Mouse (Mus musculus) heart, embryonic 13.5 days (tissue): ENCODE measurements around the gene Masp1. TPM values are rescaled to one million over a fixed set of nuclear protein-coding genes. Genes with fewer than 3 reads are reported as not detected.

Experiments
- ATAC-seq: fragments of 200-750 bp; cut with Nextera tagmentation; 2 replicates; pipeline ENCODE4 v1.8.0; 2017; ENCODE audit warnings: moderate TSS enrichment; ENCODE audit not compliant: insufficient number of reproducible peaks, low FRiP score, low TSS enrichment; ENCODE audit errors: extremely low read depth
- H3K27ac ChIP-seq: fragments of 300-500 bp; sonication (generic); replicated peaks from 2 replicates; pipeline ENCODE4 v1.5.1; 2015; ENCODE audit warnings: moderate library complexity, mild to moderate bottlenecking, inconsistent platforms
- H3K27me3 ChIP-seq: fragments of 300-500 bp; sonication (generic); replicated peaks from 2 replicates; pipeline ENCODE4 v1.6.1; 2015; ENCODE audit warnings: mild to moderate bottlenecking, inconsistent platforms
- H3K36me3 ChIP-seq: fragments of 300-500 bp; sonication (generic); 2 replicates; pipeline ENCODE4 v1.6.1; 2015; ENCODE audit warnings: mild to moderate bottlenecking, inconsistent platforms
- H3K4me1 ChIP-seq: fragments of 300-500 bp; sonication (generic); 2 replicates; pipeline ENCODE4 v1.6.1; 2015; ENCODE audit warnings: inconsistent platforms
- H3K4me2 ChIP-seq: fragments of 300-500 bp; sonication (generic); 2 replicates; pipeline ENCODE4 v1.6.1; 2015; ENCODE audit warnings: inconsistent platforms, mild to moderate bottlenecking, moderate library complexity
- H3K4me3 ChIP-seq: fragments of 300-500 bp; sonication (generic); 2 replicates; pipeline ENCODE4 v1.5.1; 2015; ENCODE audit warnings: moderate library complexity, mild to moderate bottlenecking, inconsistent platforms
- H3K9ac ChIP-seq: fragments of 300-500 bp; sonication (generic); 2 replicates; pipeline ENCODE4 v1.6.1; 2015; ENCODE audit warnings: inconsistent platforms, mild to moderate bottlenecking, moderate library complexity
- H3K9me3 ChIP-seq: fragments of 300-500 bp; sonication (generic); 2 replicates; pipeline ENCODE4 v1.6.1; 2016; ENCODE audit warnings: inconsistent platforms
- WGBS: fragments of 180-500 bp; shearing (Covaris S2); methylation state at CpG from one replicate; pipeline ENCODE4 v1.1.7; 2015; ENCODE audit warnings: mixed read lengths; 5-methylcytosine and 5-hydroxymethylcytosine counted together
- polyA plus RNA-seq: library from polyadenylated mRNA; unstranded; fragments of >200 nt; fragmentation: Nextera tagmentation; extraction: Ambion mirVana; gene quantifications from 2 replicates; pipeline ENCODE4 v1.2.1, GENCODE M21; 2015

The Masp1 gene
- polyA plus RNA-seq, 1 experiment from 2014 or later, result 10.4 TPM

- H3K4me2 ChIP-seq, result no peak overlapping the region
- no peaks in the 10 kb centered on the region for H3K27me3 ChIP-seq
- H3K4me1 ChIP-seq, result no peaks in the 10 kb centered on the region
- H3K36me3 ChIP-seq, result no peaks in the 10 kb centered on the region
- ATAC-seq, result no peak
- H3K4me3 ChIP-seq, result no peak overlapping the region
- no peak overlapping the region for H3K9ac ChIP-seq
- no peaks in the 10 kb centered on the region for H3K9me3 ChIP-seq
- H3K27ac ChIP-seq, result no peak overlapping the region
- 45% methylated on average over 5 of the region's 5 CpGs for WGBS
These were observed 96.8 kb downstream of the Masp1 start for GRCm38 (mm10) chr16:23423825-23424224.

GRCm38 (mm10) chr16:23419565-23420085 lies 101.0 kb downstream of the Masp1 start:
- no peak overlapping the region for H3K9ac ChIP-seq
- no peak overlapping the region for H3K27ac ChIP-seq
- peaks cover 13% of the 10 kb centered on the region for H3K4me1 ChIP-seq
- no peak overlapping the region for H3K4me2 ChIP-seq
- H3K9me3 ChIP-seq, result no peaks in the 10 kb centered on the region
- ATAC-seq, result no peak
- no peaks in the 10 kb centered on the region; the same call in 1 of the 2 replicates for H3K27me3 ChIP-seq
- 77% methylated on average over 8 of the region's 8 CpGs for WGBS
- H3K36me3 ChIP-seq, result no peaks in the 10 kb centered on the region
- H3K4me3 ChIP-seq, result no peak overlapping the region

DNA sequence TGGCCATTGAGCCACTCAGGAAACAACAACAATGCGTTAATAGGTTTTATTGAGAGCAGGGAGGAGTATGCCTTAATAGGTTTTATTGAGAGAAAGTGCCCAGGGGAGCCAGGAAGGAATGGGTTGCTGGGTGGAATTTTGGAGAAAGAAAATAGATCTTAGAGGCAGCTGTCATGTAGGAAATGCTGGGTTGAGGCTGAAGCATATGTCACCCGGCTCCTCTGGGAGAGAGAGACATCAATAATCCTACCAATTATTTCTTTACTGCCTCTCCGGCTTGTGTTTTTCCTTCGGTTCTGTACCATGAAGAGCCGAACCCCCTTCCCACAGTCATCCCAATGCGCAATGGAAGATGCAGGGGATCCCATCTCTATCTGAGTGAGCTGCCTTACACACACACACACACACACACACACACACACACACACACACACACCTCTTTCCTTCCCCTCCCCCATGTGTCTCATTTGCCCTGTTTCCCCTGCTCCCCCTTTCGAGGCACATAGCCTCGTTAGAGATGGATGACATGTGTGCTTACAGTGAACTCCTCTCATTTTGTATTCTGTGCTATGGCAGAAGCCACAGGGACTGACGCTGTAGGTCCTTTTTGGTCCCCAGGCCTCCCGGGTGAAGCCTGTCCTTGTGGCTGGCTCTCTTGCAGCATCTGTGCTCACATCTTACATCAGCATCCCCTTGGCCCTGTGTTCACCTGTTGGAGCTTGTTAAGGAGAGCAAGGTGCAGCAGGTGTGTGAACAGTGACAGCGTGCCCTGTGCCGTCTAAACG lies 103.0 kb downstream of the Masp1 start:
- Histone ChIP-seq H3K4me1 (peaks cover 13% of the 10 kb centered on the region), H3K27ac (no peak overlapping the region), H3K27me3 (no peaks in the 10 kb centered on the region; the same call in 1 of the 2 replicates), H3K4me2 (no peak overlapping the region), H3K36me3 (no peaks in the 10 kb centered on the region), H3K9me3 (no peaks in the 10 kb centered on the region), H3K9ac (no peak overlapping the region), H3K4me3 (no peak overlapping the region)
- no peak for ATAC-seq
- 71% methylated on average over 13 of the region's 13 CpGs for WGBS

DNA sequence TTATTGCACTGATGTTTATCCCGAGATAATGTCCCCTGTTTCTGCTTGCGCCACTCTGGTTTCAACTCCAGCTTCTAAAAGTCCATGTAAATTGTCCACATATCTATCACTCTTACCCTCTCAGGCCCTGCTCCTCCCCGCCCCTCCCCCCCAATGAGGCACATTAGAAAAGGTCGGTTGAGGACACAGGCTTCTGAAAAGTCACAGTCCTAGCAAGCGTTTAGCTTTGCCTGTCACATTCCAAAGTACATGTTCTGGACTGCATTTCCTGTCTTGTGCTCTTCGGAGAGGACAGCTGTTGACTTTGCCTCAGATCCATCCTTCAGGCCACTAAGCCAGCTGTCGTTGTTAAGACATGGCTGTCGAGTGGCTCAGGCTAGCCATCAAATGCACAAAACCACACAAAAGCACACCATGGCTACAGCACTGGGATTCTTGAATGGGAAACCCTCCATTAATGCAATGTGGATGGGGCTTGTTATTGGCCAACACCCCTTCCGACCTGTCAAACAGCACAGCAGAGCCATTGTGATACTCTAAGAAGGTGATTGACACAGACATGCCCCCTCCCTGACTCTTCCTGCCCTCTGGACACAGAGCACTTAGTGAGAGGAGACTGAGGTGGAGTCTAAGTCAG lies 103.8 kb downstream of the Masp1 start:
- H3K4me3 ChIP-seq, result peak overlapping the region; percentile 27
- H3K27me3 ChIP-seq, result no peaks in the 10 kb centered on the region; the same call in 1 of the 2 replicates
- peak overlapping the region; percentile 24; the same call in 1 of the 2 replicates for H3K9ac ChIP-seq
- H3K4me2 ChIP-seq, result peak overlapping the region; percentile 59
- ATAC-seq, result no peak
- H3K4me1 ChIP-seq, result peaks cover 13% of the 10 kb centered on the region
- WGBS, result 34% methylated on average over 9 of the region's 9 CpGs
- no peak overlapping the region for H3K27ac ChIP-seq
- H3K9me3 ChIP-seq, result no peaks in the 10 kb centered on the region
- no peaks in the 10 kb centered on the region for H3K36me3 ChIP-seq

GRCm38 (mm10) chr16:23416261-23416656 lies 104.4 kb downstream of the Masp1 start:
- Histone ChIP-seq H3K4me2 (peak overlapping the region; percentile 59), H3K9me3 (no peaks in the 10 kb centered on the region), H3K27me3 (no peaks in the 10 kb centered on the region; the same call in 1 of the 2 replicates), H3K4me1 (peaks cover 13% of the 10 kb centered on the region), H3K27ac (no peak overlapping the region), H3K9ac (peak overlapping the region; percentile 24; the same call in 1 of the 2 replicates), H3K4me3 (peak overlapping the region; percentile 27), H3K36me3 (no peaks in the 10 kb centered on the region)
- ATAC-seq, result no peak
- 21% methylated on average over 10 of the region's 10 CpGs for WGBS

GRCm38 (mm10) chr16:23412930-23413329 lies 107.7 kb downstream of the Masp1 start:
- no peak overlapping the region for H3K4me2 ChIP-seq
- no peaks in the 10 kb centered on the region for H3K9me3 ChIP-seq
- H3K9ac ChIP-seq, result no peak overlapping the region
- H3K27ac ChIP-seq, result no peak overlapping the region
- no peaks in the 10 kb centered on the region for H3K36me3 ChIP-seq
- H3K4me3 ChIP-seq, result no peak overlapping the region
- H3K27me3 ChIP-seq, result no peaks in the 10 kb centered on the region; the same call in 1 of the 2 replicates
- H3K4me1 ChIP-seq, result peaks cover 13% of the 10 kb centered on the region
- 80% methylated on average over 6 of the region's 6 CpGs for WGBS
- no peak for ATAC-seq

DNA sequence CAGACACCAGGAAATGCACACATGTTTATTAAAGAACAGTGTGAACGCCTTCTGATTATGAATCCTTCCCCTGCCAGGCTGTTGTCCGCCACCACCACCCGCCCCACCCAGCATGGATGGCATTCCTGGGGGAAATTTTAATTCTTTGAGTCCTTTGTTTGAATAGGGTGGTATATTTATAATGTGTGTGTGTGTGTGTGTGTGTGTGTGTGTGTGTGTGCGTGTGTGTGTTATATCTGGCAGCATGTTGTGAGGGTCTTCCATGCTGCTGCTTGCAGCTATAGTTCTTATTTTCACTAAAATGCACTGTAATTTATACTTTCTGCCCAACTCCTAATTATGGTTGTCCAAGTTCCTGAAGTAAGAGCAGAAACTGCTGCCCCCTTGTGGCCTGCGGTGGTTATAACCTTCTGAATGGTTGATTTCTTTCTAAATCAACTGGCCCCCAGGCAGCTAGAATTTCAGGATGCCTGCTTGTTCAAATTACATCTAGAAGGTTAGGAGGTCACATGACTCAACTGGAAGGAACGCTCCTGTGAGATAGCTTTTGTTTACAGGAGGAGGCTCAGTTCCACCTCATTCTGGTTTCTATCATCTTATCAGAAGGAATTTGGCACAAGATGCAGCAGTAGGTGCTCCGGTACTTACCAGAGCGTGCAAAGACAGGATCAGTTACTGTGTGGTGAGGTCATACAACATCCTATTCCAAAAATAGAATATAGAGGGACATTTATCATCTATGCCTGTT lies 117.4 kb downstream of the Masp1 start:
- peaks cover 10% of the 10 kb centered on the region for H3K4me1 ChIP-seq
- H3K9me3 ChIP-seq, result no peaks in the 10 kb centered on the region
- no peaks in the 10 kb centered on the region for H3K36me3 ChIP-seq
- peak overlapping the region; percentile 48; the same call in 1 of the 2 replicates for H3K9ac ChIP-seq
- 36% methylated on average over 8 of the region's 8 CpGs for WGBS
- no peak overlapping the region for H3K4me3 ChIP-seq
- no peak overlapping the region for H3K4me2 ChIP-seq
- H3K27ac ChIP-seq, result no peak overlapping the region
- ATAC-seq, result no peak
- no peaks in the 10 kb centered on the region for H3K27me3 ChIP-seq

GRCm38 (mm10) chr16:23401959-23402358 lies 118.7 kb downstream of the Masp1 start:
- ATAC-seq, result no peak; the same call in 1 of the 2 replicates
- WGBS, result 58% methylated on average over 3 of the region's 3 CpGs

DNA sequence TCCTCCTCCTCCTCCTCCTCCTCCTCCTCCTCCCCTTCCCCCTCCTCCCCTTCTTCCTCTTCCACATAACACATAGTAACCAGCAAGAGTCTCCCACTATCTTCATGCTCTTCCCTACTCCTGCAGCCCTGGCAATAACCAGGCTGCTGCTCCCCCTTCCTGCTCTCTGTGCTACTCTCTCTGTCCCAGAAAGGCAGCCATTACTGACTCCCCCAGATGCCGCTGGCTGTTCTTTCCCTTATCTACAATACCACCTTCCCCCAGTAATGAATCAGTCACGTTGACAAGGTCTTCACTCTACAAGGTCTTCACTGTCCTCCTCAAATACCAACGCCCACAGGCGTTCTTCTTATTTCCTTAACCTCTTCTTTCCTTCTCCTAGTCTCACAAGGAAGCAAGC lies 119.2 kb downstream of the Masp1 start:
- Histone ChIP-seq H3K36me3 (no peaks in the 10 kb centered on the region), H3K4me1 (peaks cover 10% of the 10 kb centered on the region), H3K27me3 (no peaks in the 10 kb centered on the region), H3K27ac (no peak overlapping the region), H3K9ac (no peak overlapping the region), H3K9me3 (no peaks in the 10 kb centered on the region), H3K4me3 (no peak overlapping the region), H3K4me2 (no peak overlapping the region)
- no peak for ATAC-seq
- 20% methylated on average over 4 of the region's 4 CpGs for WGBS

More at GRCm38 (mm10) chr16:23401959-23402358, 118.7 kb downstream of the Masp1 start:
- H3K4me3 ChIP-seq, result no peak overlapping the region
- H3K27me3 ChIP-seq, result no peaks in the 10 kb centered on the region
- no peak overlapping the region for H3K9ac ChIP-seq
- no peak overlapping the region for H3K27ac ChIP-seq
- no peaks in the 10 kb centered on the region for H3K9me3 ChIP-seq
- no peaks in the 10 kb centered on the region for H3K36me3 ChIP-seq
- peaks cover 10% of the 10 kb centered on the region for H3K4me1 ChIP-seq
- no peak overlapping the region for H3K4me2 ChIP-seq
